Mouse (Mus musculus) midbrain, embryonic 15.5 days (tissue): Measurements from ENCODE around the gene Saa3. TPM values are rescaled to one million over a fixed set of nuclear protein-coding genes. Genes with fewer than 3 reads are reported as not detected.
"Not testable (repeated sequence)": the region's sequence is repeated elsewhere in the genome, so short reads cannot be mapped to it uniquely, and the experiment has no call there.

Experiments
- ATAC-seq: fragments of 200-750 bp; cut with Nextera tagmentation; replicated peaks from 2 replicates; pipeline ENCODE4 v1.8.0; 2017; ENCODE audit warnings: moderate TSS enrichment
- H3K27ac ChIP-seq: fragments of 300-500 bp; sonication (generic); 2 replicates; pipeline ENCODE4 v1.5.1; 2015; ENCODE audit warnings: mild to moderate bottlenecking, inconsistent platforms
- H3K27me3 ChIP-seq: fragments of 300-500 bp; sonication (generic); replicated peaks from 2 replicates; pipeline ENCODE4 v1.6.1; 2015; ENCODE audit warnings: inconsistent platforms
- H3K36me3 ChIP-seq: fragments of 300-500 bp; sonication (generic); replicated peaks from 2 replicates; pipeline ENCODE4 v1.6.1; 2015; ENCODE audit warnings: inconsistent platforms
- H3K4me1 ChIP-seq: fragments of 300-500 bp; sonication (generic); 2 replicates; pipeline ENCODE4 v1.6.1; 2015; ENCODE audit warnings: inconsistent platforms
- H3K4me2 ChIP-seq: fragments of 300-500 bp; sonication (generic); 2 replicates; pipeline ENCODE4 v1.6.1; 2015; ENCODE audit warnings: inconsistent platforms, mild to moderate bottlenecking, moderate library complexity
- H3K4me3 ChIP-seq: fragments of 300-500 bp; sonication (generic); 2 replicates; pipeline ENCODE4 v1.5.1; 2015; ENCODE audit warnings: mild to moderate bottlenecking, inconsistent platforms
- H3K9ac ChIP-seq: fragments of 300-500 bp; sonication (generic); 2 replicates; pipeline ENCODE4 v1.6.1; 2015; ENCODE audit warnings: mild to moderate bottlenecking, inconsistent platforms
- H3K9me3 ChIP-seq: fragments of 300-500 bp; sonication (generic); 2 replicates; pipeline ENCODE4 v1.6.1; 2016; ENCODE audit warnings: inconsistent platforms
- WGBS: fragments of 180-500 bp; shearing (Covaris S2); methylation state at CpG from one replicate; pipeline ENCODE4 v1.1.7; 2015; ENCODE audit warnings: mixed read lengths; 5-methylcytosine and 5-hydroxymethylcytosine counted together
- polyA plus RNA-seq: library from polyadenylated mRNA; unstranded; fragments of >200 nt; fragmentation: Nextera tagmentation; extraction: Ambion mirVana; gene quantifications from 2 replicates; pipeline ENCODE4 v1.2.1, GENCODE M21; 2015

Saa3 gene
- polyA plus RNA-seq, 1 experiment from 2014 or later = 0.15 TPM

- H3K9ac ChIP-seq = no peak overlapping the region
- no peaks in the 10 kb centered on the region for H3K27me3 ChIP-seq
- no peaks in the 10 kb centered on the region for H3K4me1 ChIP-seq
- no peaks in the 10 kb centered on the region for H3K9me3 ChIP-seq
- ATAC-seq = no peak
- no peak overlapping the region for H3K4me2 ChIP-seq
- H3K27ac ChIP-seq = no peak overlapping the region
- WGBS = 86% methylated on average over 1 of the region's 1 CpGs
- no peak overlapping the region for H3K4me3 ChIP-seq
- H3K36me3 ChIP-seq = peaks cover 39% of the 10 kb centered on the region
Observed at GRCm38 (mm10) chr7:46696754-46697153, 18.7 kb downstream of the Saa3 start.

- Histone ChIP-seq H3K4me2 (no peak overlapping the region), H3K4me1 (no peaks in the 10 kb centered on the region), H3K27me3 (no peaks in the 10 kb centered on the region), H3K4me3 (no peak overlapping the region), H3K9me3 (no peaks in the 10 kb centered on the region), H3K27ac (no peak overlapping the region), H3K36me3 (peaks cover 9% of the 10 kb centered on the region; the same call in 1 of the 2 replicates), H3K9ac (no peak overlapping the region)
- no peak for ATAC-seq
- 84% methylated on average over 5 of the region's 5 CpGs for WGBS
Observed at GRCm38 (mm10) chr7:46686827-46687226, 28.7 kb downstream of the Saa3 start.

GRCm38 (mm10) chr7:46680732-46681131, 34.8 kb downstream of the Saa3 start:
- ATAC-seq = no peak

GRCm38 (mm10) chr7:46679044-46679443, 36.5 kb downstream of the Saa3 start:
- H3K27ac ChIP-seq, H3K4me1 ChIP-seq, H3K9ac ChIP-seq, H3K27me3 ChIP-seq, H3K4me2 ChIP-seq, H3K4me3 ChIP-seq, H3K9me3 ChIP-seq, ATAC-seq, H3K36me3 ChIP-seq: not testable (repeated sequence)
- WGBS = 86% methylated on average over 7 of the region's 7 CpGs

More at GRCm38 (mm10) chr7:46680732-46681131, 34.8 kb downstream of the Saa3 start:
- Histone ChIP-seq H3K27ac (no peak overlapping the region), H3K36me3 (no peaks in the 10 kb centered on the region), H3K4me2 (no peak overlapping the region), H3K4me3 (no peak overlapping the region), H3K4me1 (no peaks in the 10 kb centered on the region), H3K27me3 (no peaks in the 10 kb centered on the region), H3K9ac (no peak overlapping the region), H3K9me3 (no peaks in the 10 kb centered on the region)

- H3K4me2 ChIP-seq = no peak overlapping the region
- no peak for ATAC-seq
- no peak overlapping the region for H3K4me3 ChIP-seq
- H3K36me3 ChIP-seq = no peaks in the 10 kb centered on the region
- no peaks in the 10 kb centered on the region for H3K27me3 ChIP-seq
- 90% methylated on average over 3 of the region's 3 CpGs for WGBS
- H3K9me3 ChIP-seq = no peaks in the 10 kb centered on the region
- no peak overlapping the region for H3K9ac ChIP-seq
- no peak overlapping the region for H3K27ac ChIP-seq
- no peaks in the 10 kb centered on the region for H3K4me1 ChIP-seq
Observed at GRCm38 (mm10) chr7:46678417-46678816, 37.1 kb downstream of the Saa3 start.

- Histone ChIP-seq H3K9ac (no peak overlapping the region), H3K27me3 (no peaks in the 10 kb centered on the region), H3K4me2 (no peak overlapping the region), H3K9me3 (no peaks in the 10 kb centered on the region), H3K4me1 (no peaks in the 10 kb centered on the region), H3K27ac (no peak overlapping the region), H3K36me3 (no peaks in the 10 kb centered on the region), H3K4me3 (no peak overlapping the region)
- no peak for ATAC-seq
- 75% methylated on average over 5 of the region's 5 CpGs for WGBS
Observed at GRCm38 (mm10) chr7:46676808-46677360, 38.6 kb downstream of the Saa3 start.

- no peak for ATAC-seq
- no peaks in the 10 kb centered on the region for H3K36me3 ChIP-seq
- no peak overlapping the region for H3K27ac ChIP-seq
- 85% methylated on average over 8 of the region's 8 CpGs for WGBS
- no peak overlapping the region for H3K4me3 ChIP-seq
- no peaks in the 10 kb centered on the region for H3K4me1 ChIP-seq
- H3K27me3 ChIP-seq = no peaks in the 10 kb centered on the region
- H3K9ac ChIP-seq = no peak overlapping the region
- H3K4me2 ChIP-seq = no peak overlapping the region
- no peaks in the 10 kb centered on the region for H3K9me3 ChIP-seq
Observed at GRCm38 (mm10) chr7:46675886-46676285, 39.6 kb downstream of the Saa3 start.

GRCm38 (mm10) chr7:46675061-46675460, 40.4 kb downstream of the Saa3 start:
- Histone ChIP-seq H3K27ac (no peak overlapping the region), H3K9me3 (no peaks in the 10 kb centered on the region)

GRCm38 (mm10) chr7:46672160-46672672, 43.3 kb downstream of the Saa3 start, which contains the start of gene Tph1:
Tph1 (minus strand) TSS chr7:46672537.
- Histone ChIP-seq H3K27ac (no peak within 1 kb of the TSS), H3K27me3 (no peaks in the 10 kb centered on the region), H3K9ac (no peak within 1 kb of the TSS), H3K4me1 (peaks cover 4% of the 10 kb centered on the region; the same call in 1 of the 2 replicates), H3K4me2 (no peak within 1 kb of the TSS), H3K4me3 (no peak within 1 kb of the TSS), H3K36me3 (no peaks in the 10 kb centered on the region), H3K9me3 (no peaks in the 10 kb centered on the region)
- ATAC-seq = no peak
- 72% methylated on average over 10 of the region's 10 CpGs for WGBS

More at GRCm38 (mm10) chr7:46675061-46675460, 40.4 kb downstream of the Saa3 start:
- H3K4me2 ChIP-seq = no peak overlapping the region
- no peaks in the 10 kb centered on the region for H3K4me1 ChIP-seq
- H3K4me3 ChIP-seq = no peak overlapping the region
- no peaks in the 10 kb centered on the region for H3K27me3 ChIP-seq
- ATAC-seq = no peak
- H3K9ac ChIP-seq = no peak overlapping the region
- WGBS = 94% methylated on average over 7 of the region's 7 CpGs
- no peaks in the 10 kb centered on the region for H3K36me3 ChIP-seq

- Histone ChIP-seq H3K4me3 (peak overlapping the region; percentile 17), H3K36me3 (no peaks in the 10 kb centered on the region), H3K4me2 (peak overlapping the region; percentile 45), H3K9me3 (no peaks in the 10 kb centered on the region), H3K4me1 (peaks cover 8% of the 10 kb centered on the region; the same call in 1 of the 2 replicates), H3K27ac (no peak overlapping the region), H3K9ac (no peak overlapping the region), H3K27me3 (peaks cover 12% of the 10 kb centered on the region)
- ATAC-seq = 0 out of 2 replicates have a peak, but pooled peaks have one; percentile 20
- WGBS = 1% methylated on average over 21 of the region's 21 CpGs
Observed at GRCm38 (mm10) chr7:46667256-46667655, 48.2 kb downstream of the Saa3 start.

- Histone ChIP-seq H3K4me3 (no peak overlapping the region), H3K27me3 (peaks cover 17% of the 10 kb centered on the region), H3K9me3 (no peaks in the 10 kb centered on the region), H3K4me1 (peaks cover 14% of the 10 kb centered on the region), H3K4me2 (no peak overlapping the region), H3K36me3 (no peaks in the 10 kb centered on the region), H3K9ac (no peak overlapping the region), H3K27ac (no peak overlapping the region)
- ATAC-seq = no peak
- WGBS = 39% methylated on average over 9 of the region's 9 CpGs
Observed at GRCm38 (mm10) chr7:46665236-46665635, 50.3 kb downstream of the Saa3 start.
